Mouse (Mus musculus) ES-E14 (cell line): ENCODE data around the gene Jph4. TPM values are rescaled to one million over a fixed set of nuclear protein-coding genes. Genes with fewer than 3 reads are reported as not detected.

Experiments
- DNase-seq: peaks from one replicate; pipeline ENCODE4 v3.0.0-alpha.2; 2013; ENCODE audit warnings: low read depth, low spot score
- H3K27ac ChIP-seq: 2 replicates; pipeline ENCODE4 v1.5.1; 2012; ENCODE audit warnings: low read depth, mild to moderate bottlenecking, low read length, moderate library complexity, mixed read lengths; ENCODE audit not compliant: poor library complexity, insufficient read depth, severe bottlenecking
- H3K36me3 ChIP-seq: 2 replicates; pipeline ENCODE4 v1.6.1; 2012; ENCODE audit warnings: mild to moderate bottlenecking, low read length, moderate library complexity, mixed read lengths; ENCODE audit not compliant: control insufficient read depth, poor library complexity, insufficient read depth, severe bottlenecking
- H3K4me1 ChIP-seq, 2 experiments: fragments of 150-350 bp in 1 of 2; sonication (generic) in 1 of 2; 2 replicates each; pipeline ENCODE4 v1.6.1; 2012; ENCODE audit warnings: low read length in 2 of 2, mild to moderate bottlenecking in 1 of 2, mixed read lengths in 1 of 2; ENCODE audit not compliant: control insufficient read depth in 2 of 2, insufficient read depth in 2 of 2, poor library complexity in 1 of 2
- H3K4me3 ChIP-seq, 2 experiments: fragments of 150-350 bp in 1 of 2; sonication (generic) in 1 of 2; 2 replicates each; pipeline ENCODE4 v1.5.1; 2012; ENCODE audit warnings: low read length in 2 of 2, low read depth in 1 of 2, mild to moderate bottlenecking in 1 of 2, mixed read lengths in 1 of 2; ENCODE audit not compliant: insufficient read depth in 1 of 2, poor library complexity in 1 of 2, severe bottlenecking in 1 of 2
- H3K9ac ChIP-seq: 2 replicates; pipeline ENCODE4 v1.6.1; 2012; ENCODE audit warnings: low read depth, mild to moderate bottlenecking, low read length, mixed read lengths; ENCODE audit not compliant: poor library complexity, insufficient read depth, severe bottlenecking
- H3K9me3 ChIP-seq: fragments of 150-350 bp; sonication (generic); 2 replicates; pipeline ENCODE4 v1.6.1; 2012; ENCODE audit warnings: low read depth, mild to moderate bottlenecking, low read length; ENCODE audit not compliant: control insufficient read depth, insufficient read depth
- CHD2 ChIP-seq: IDR thresholded peaks from 2 replicates; pipeline ENCODE4 v1.6.1; 2014; ENCODE audit warnings: mild to moderate bottlenecking, low read depth, low read length, inconsistent platforms
- HCFC1 ChIP-seq: IDR thresholded peaks from 2 replicates; pipeline ENCODE4 v1.6.1; 2012; ENCODE audit warnings: low read length, inconsistent platforms, borderline replicate concordance; ENCODE audit not compliant: insufficient read depth
- MAFK ChIP-seq: IDR thresholded peaks from 2 replicates; pipeline ENCODE4 v1.6.1; 2014; ENCODE audit warnings: mild to moderate bottlenecking, low read depth, low read length, inconsistent platforms; ENCODE audit not compliant: insufficient read depth
- ZC3H11A ChIP-seq: IDR thresholded peaks from 2 replicates; pipeline ENCODE4 v1.6.1; 2012; ENCODE audit warnings: low read depth, mild to moderate bottlenecking, inconsistent platforms, low read length, borderline replicate concordance
- ZNF384 ChIP-seq: IDR thresholded peaks from 2 replicates; pipeline ENCODE4 v1.6.1; 2012; ENCODE audit warnings: low read depth, low read length, inconsistent platforms
- in situ Hi-C, 2 experiments: fragments of 600-800 bp; cut with MboI; formaldehyde crosslinking; loops; one replicate each; pipeline ENCODE4 v1.15.1; 2025; ENCODE audit warnings: low sequenced_read_pairs in 2 of 2, inconsistent platforms in 1 of 2; ENCODE audit not compliant: unreplicated experiment in 2 of 2
- total RNA-seq: library from RNA; depleted of rRNA; stranded (reverse); fragments of 300-350 nt; gene quantifications from 2 replicates; pipeline ENCODE4 v1.2.3, GENCODE M21; 2012; rRNA removed

The Jph4 gene
- total RNA-seq, 1 experiment: 1.7 TPM

DNA sequence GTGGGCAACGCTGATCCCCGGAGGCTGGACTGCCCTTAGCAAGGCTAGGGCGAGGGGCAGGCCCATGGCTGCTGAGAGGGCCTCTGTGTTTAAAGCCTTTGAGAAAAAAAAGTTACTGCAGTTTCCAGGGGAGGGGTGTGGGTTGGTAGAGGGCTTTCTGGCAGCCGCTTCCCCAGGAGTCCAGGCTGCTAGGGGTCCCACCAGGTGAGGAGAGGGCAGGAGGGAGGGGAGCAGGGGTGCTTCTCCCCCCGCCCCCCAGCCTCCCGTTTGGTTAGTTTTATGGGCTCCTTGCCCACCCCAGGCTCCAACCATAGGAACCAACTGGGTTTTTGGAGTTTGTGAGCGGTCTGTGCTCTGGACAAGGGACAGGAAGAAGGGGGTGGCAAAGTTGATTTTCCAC is 54.9 kb downstream of the Jph4 start:
- Histone ChIP-seq H3K4me3 (no peak overlapping the region), H3K9ac (peak overlapping the region; percentile 13; the same call in 1 of the 2 replicates), H3K36me3 (peaks cover 22% of the 10 kb centered on the region), H3K4me1 (peaks cover 7 to 32% of the 10 kb centered on the region in 2 experiments; a peak in 3 of 4 replicates), H3K27ac (no peak overlapping the region), H3K9me3 (no peaks in the 10 kb centered on the region)
- no peak for DNase-seq
- TF ChIP-seq MAFK: no peak
- no peak for TF ChIP-seq HCFC1
- no peak for TF ChIP-seq ZNF384
- no peak for TF ChIP-seq ZC3H11A
- TF ChIP-seq CHD2: no peak
- in situ Hi-C loops: no loop called here

DNA sequence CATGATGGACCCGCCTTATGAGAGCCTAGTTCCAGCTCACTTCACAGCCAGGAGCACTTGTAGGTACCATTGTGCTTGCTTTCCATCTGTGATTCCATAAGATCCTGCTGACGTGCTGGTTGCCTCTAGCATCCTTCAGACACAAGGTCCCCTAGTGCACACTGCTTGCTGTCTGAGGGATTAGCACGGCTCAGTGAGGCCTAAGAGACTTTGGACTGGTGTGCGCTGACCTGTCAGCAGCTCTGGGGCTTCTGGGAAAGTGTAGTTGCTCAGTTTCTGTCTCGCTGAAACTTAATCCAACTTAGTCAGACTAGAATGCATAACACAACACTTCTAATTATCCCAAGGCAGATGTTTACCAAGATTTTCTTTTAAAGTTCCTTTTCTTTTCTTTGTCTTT is 56.8 kb downstream of the Jph4 start:
- Histone ChIP-seq H3K4me3 (no peak overlapping the region), H3K27ac (no peak overlapping the region), H3K9ac (no peak overlapping the region), H3K4me1 (peaks cover 7 to 24% of the 10 kb centered on the region in 2 experiments; a peak in 3 of 4 replicates), H3K9me3 (no peaks in the 10 kb centered on the region), H3K36me3 (peaks cover 6% of the 10 kb centered on the region)
- no peak for DNase-seq
- in situ Hi-C loops: no loop called here
- no peak for TF ChIP-seq ZNF384
- no peak for TF ChIP-seq ZC3H11A
- TF ChIP-seq MAFK: no peak

DNA sequence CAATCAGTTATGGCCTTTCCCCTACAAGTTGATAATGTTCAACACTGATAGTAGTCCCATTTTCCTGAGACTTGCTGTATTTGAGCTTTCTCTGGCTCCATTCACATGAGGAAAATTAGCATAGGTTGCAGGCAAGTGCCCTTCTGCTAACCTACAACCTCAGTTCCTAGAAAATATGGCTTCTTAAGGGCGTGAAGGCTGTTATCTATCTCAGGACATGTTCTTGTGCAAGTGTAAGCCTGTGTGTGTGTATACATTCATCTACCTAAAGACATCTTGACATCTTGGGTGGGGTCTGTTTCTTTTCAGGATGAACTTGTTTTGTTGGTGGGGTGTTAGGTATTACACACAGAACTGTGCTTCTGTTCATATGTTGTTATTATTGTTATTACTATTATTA is 57.7 kb downstream of the Jph4 start:
- DNase-seq: no peak
- H3K4me1 ChIP-seq: peaks cover 7 to 24% of the 10 kb centered on the region in 2 experiments; a peak in 3 of 4 replicates
- in situ Hi-C loops: no loop called here
- TF ChIP-seq HCFC1 (no peak), CHD2 (no peak), ZNF384 (no peak), ZC3H11A (no peak), MAFK (no peak)
- H3K9me3 ChIP-seq: no peaks in the 10 kb centered on the region
- peaks cover 4% of the 10 kb centered on the region; the same call in 1 of the 2 replicates for H3K36me3 ChIP-seq
- H3K4me3 ChIP-seq: no peak overlapping the region
- H3K27ac ChIP-seq: no peak overlapping the region
- H3K9ac ChIP-seq: no peak overlapping the region

Other genes starting within 250 kb of the Jph4 start
- gene Homez, start 246.0 kb downstream of the Jph4 start, total RNA-seq: 2.5 and 3.9 TPM in 2 replicates
- gene Ppp1r3e, start 239.4 kb downstream of the Jph4 start, total RNA-seq: 0.62 and 0.74 TPM in 2 replicates
- 7.7 and 9.4 TPM in 2 replicates for gene Bcl2l2, start 233.6 kb downstream of the Jph4 start, total RNA-seq
- 0.71 and 0.79 TPM in 2 replicates for gene Gm20521, start 233.5 kb downstream of the Jph4 start, total RNA-seq
- 76.8 and 117 TPM in 2 replicates for gene Pabpn1, start 224.4 kb downstream of the Jph4 start, total RNA-seq
- 5.2 and 16.2 TPM in 2 replicates for gene Slc22a17, start 203.8 kb downstream of the Jph4 start, total RNA-seq
- gene Efs, start 190.8 kb downstream of the Jph4 start, total RNA-seq: 10.8 and 28.3 TPM in 2 replicates
- 0.27 and 0.74 TPM in 2 replicates for gene Il25, start 184.2 kb downstream of the Jph4 start, total RNA-seq
- 0.74 TPM in 1 of 2 replicates, not detected in the other for gene Cmtm5, start 180.7 kb downstream of the Jph4 start, total RNA-seq
- gene Myh6, start 150.0 kb downstream of the Jph4 start, total RNA-seq: 7.1 and 8.8 TPM in 2 replicates
- gene Gm17428, start 140.0 kb downstream of the Jph4 start, total RNA-seq: not detected in 2 replicates
- 3.2 and 3.3 TPM in 2 replicates for gene Myh7, start 122.3 kb downstream of the Jph4 start, total RNA-seq
- 53.5 and 90.9 TPM in 2 replicates for gene Ngdn, start 101.5 kb downstream of the Jph4 start, total RNA-seq
- gene Zfhx2, start 24.6 kb downstream of the Jph4 start, total RNA-seq: 9.4 and 12.4 TPM in 2 replicates
- gene Thtpa, start 22.2 kb downstream of the Jph4 start, total RNA-seq: 7.9 and 11.9 TPM in 2 replicates
- 5.9 and 14.1 TPM in 2 replicates for gene Ap1g2, start 10.3 kb downstream of the Jph4 start, total RNA-seq
- not detected in 2 replicates for gene Dhrs2, start 105.1 kb upstream of the Jph4 start, total RNA-seq